Mouse (Mus musculus): ENCODE data around the gene Trim62.

The Trim62 gene

GRCm38 (mm10) chr4:128886571-128886970, 3.2 kb downstream of the Trim62 start:
- 51% methylated on average over 5 of the region's 5 CpGs for WGBS

- WGBS, result 77% methylated on average over 10 of the region's 10 CpGs
Measured at GRCm38 (mm10) chr4:128887026-128887425, 3.6 kb downstream of the Trim62 start.

GRCm38 (mm10) chr4:128887641-128888091, 4.3 kb downstream of the Trim62 start:
- WGBS, result 63% methylated on average over 9 of the region's 9 CpGs

GRCm38 (mm10) chr4:128888436-128888990, 5.1 kb downstream of the Trim62 start:
- 94% methylated on average over 6 of the region's 6 CpGs for WGBS

- 93% methylated on average over 12 of the region's 12 CpGs for WGBS
Measured at GRCm38 (mm10) chr4:128889752-128890630, 6.6 kb downstream of the Trim62 start.

GRCm38 (mm10) chr4:128891157-128891556, 7.8 kb downstream of the Trim62 start:
- 3% methylated on average over 1 of the region's 1 CpGs for WGBS

GRCm38 (mm10) chr4:128891746-128892145, 8.4 kb downstream of the Trim62 start:
- WGBS, result 72% methylated on average over 6 of the region's 6 CpGs

- WGBS, result 78% methylated on average over 6 of the region's 6 CpGs
Measured at GRCm38 (mm10) chr4:128892188-128892587, 8.8 kb downstream of the Trim62 start.

- 84% methylated on average over 12 of the region's 12 CpGs for WGBS
Measured at GRCm38 (mm10) chr4:128894112-128894511, 10.7 kb downstream of the Trim62 start.

- 95% methylated on average over 4 of the region's 4 CpGs for WGBS
Measured at GRCm38 (mm10) chr4:128895841-128896240, 12.5 kb downstream of the Trim62 start.

GRCm38 (mm10) chr4:128896667-128897066, 13.3 kb downstream of the Trim62 start:
- 95% methylated on average over 10 of the region's 10 CpGs for WGBS

- 70% methylated on average over 6 of the region's 7 CpGs for WGBS
Measured at GRCm38 (mm10) chr4:128897911-128898421, 14.6 kb downstream of the Trim62 start.

GRCm38 (mm10) chr4:128899332-128899731, 16.0 kb downstream of the Trim62 start:
- 10% methylated on average over 6 of the region's 6 CpGs for WGBS

- 92% methylated on average over 14 of the region's 14 CpGs for WGBS
Measured at GRCm38 (mm10) chr4:128900484-128900883, 17.1 kb downstream of the Trim62 start.

- WGBS, result 92% methylated on average over 8 of the region's 8 CpGs
Measured at GRCm38 (mm10) chr4:128902390-128902789, 19.0 kb downstream of the Trim62 start.

GRCm38 (mm10) chr4:128904035-128904800, 20.8 kb downstream of the Trim62 start:
- 69% methylated on average over 8 of the region's 8 CpGs for WGBS

- 87% methylated on average over 8 of the region's 8 CpGs for WGBS
Measured at GRCm38 (mm10) chr4:128905251-128905650, 21.9 kb downstream of the Trim62 start.

GRCm38 (mm10) chr4:128906757-128907156, 23.4 kb downstream of the Trim62 start:
- WGBS, result 87% methylated on average over 8 of the region's 8 CpGs

GRCm38 (mm10) chr4:128907238-128907968, 24.0 kb downstream of the Trim62 start:
- 82% methylated on average over 12 of the region's 12 CpGs for WGBS

- whole genome bisulfite sequencing, result 64% methylated on average over 24 of the region's 24 CpGs
Measured at GRCm38 (mm10) chr4:128908586-128909377, 25.4 kb downstream of the Trim62 start.

Measured in cerebral cortex, adult 2 months (tissue).